Mouse (Mus musculus) hindbrain, postnatal 0 days (tissue): ENCODE results near the gene D17H6S53E. TPM values are rescaled to one million over a fixed set of nuclear protein-coding genes. Genes with fewer than 3 reads are reported as not detected.

Experiments used
- ATAC-seq: fragments of 200-750 bp; cut with Nextera tagmentation; 2 replicates; pipeline ENCODE4 v1.8.0; 2017; ENCODE audit warnings: mild to moderate bottlenecking, moderate TSS enrichment, moderate library complexity
- DNase-seq: peaks from one replicate; pipeline ENCODE4 v3.0.0-alpha.2; 2015; ENCODE audit warnings: low spot score
- H3K27ac ChIP-seq: fragments of 300-500 bp; sonication (generic); 2 replicates; pipeline ENCODE4 v1.5.1; 2014; ENCODE audit warnings: mild to moderate bottlenecking
- H3K27me3 ChIP-seq: fragments of 300-500 bp; sonication (generic); 2 replicates; pipeline ENCODE4 v1.6.1; 2014; ENCODE audit warnings: low read length, mixed read lengths; ENCODE audit not compliant: insufficient read depth
- H3K36me3 ChIP-seq: fragments of 300-500 bp; sonication (generic); 2 replicates; pipeline ENCODE4 v1.6.1; 2014; ENCODE audit warnings: low read length, mixed read lengths; ENCODE audit not compliant: insufficient read depth
- H3K4me1 ChIP-seq: fragments of 300-500 bp; sonication (generic); 2 replicates; pipeline ENCODE4 v1.6.1; 2014; ENCODE audit warnings: antibody characterized with exemption, low read length, mixed read lengths; ENCODE audit not compliant: insufficient read depth
- H3K4me2 ChIP-seq: fragments of 300-500 bp; sonication (generic); 2 replicates; pipeline ENCODE4 v1.6.1; 2014; ENCODE audit warnings: low read depth, mild to moderate bottlenecking, low read length, moderate library complexity, mixed read lengths
- H3K4me3 ChIP-seq: fragments of 300-500 bp; sonication (generic); 2 replicates; pipeline ENCODE4 v1.5.1; 2014; ENCODE audit warnings: low read length
- H3K9ac ChIP-seq: fragments of 300-500 bp; sonication (generic); replicated peaks from 2 replicates; pipeline ENCODE4 v1.6.1; 2014; ENCODE audit warnings: mild to moderate bottlenecking, low read length, moderate library complexity, mixed read lengths
- H3K9me3 ChIP-seq: fragments of 300-500 bp; sonication (generic); 2 replicates; pipeline ENCODE4 v1.6.1; 2016; ENCODE audit warnings: low read length, mixed read lengths
- CTCF ChIP-seq: IDR thresholded peaks from 2 replicates; pipeline ENCODE4 v1.5.1; 2016; ENCODE audit warnings: antibody characterized with exemption, control low read depth, low read depth
- WGBS: fragments of 180-500 bp; shearing (Covaris S2); extraction: QIAGEN DNeasy Blood & Tissue Kit; methylation state at CpG from one replicate; pipeline ENCODE4 v1.1.7; 2014; 5-methylcytosine and 5-hydroxymethylcytosine counted together
- polyA plus RNA-seq: library from polyadenylated mRNA; unstranded; fragments of >200 nt; fragmentation: Nextera tagmentation; extraction: Ambion mirVana; gene quantifications from 2 replicates; pipeline ENCODE4 v1.2.1, GENCODE M21; 2015
- total RNA-seq: library from RNA; depleted of rRNA; stranded (reverse); fragments of >200 nt; gene quantifications from 2 replicates; pipeline ENCODE4 v1.2.3, GENCODE M21; 2014

D17H6S53E gene
- total and polyA plus RNA-seq, 2 experiments from 2014 or later: 9.4 to 14.0 TPM

DNA sequence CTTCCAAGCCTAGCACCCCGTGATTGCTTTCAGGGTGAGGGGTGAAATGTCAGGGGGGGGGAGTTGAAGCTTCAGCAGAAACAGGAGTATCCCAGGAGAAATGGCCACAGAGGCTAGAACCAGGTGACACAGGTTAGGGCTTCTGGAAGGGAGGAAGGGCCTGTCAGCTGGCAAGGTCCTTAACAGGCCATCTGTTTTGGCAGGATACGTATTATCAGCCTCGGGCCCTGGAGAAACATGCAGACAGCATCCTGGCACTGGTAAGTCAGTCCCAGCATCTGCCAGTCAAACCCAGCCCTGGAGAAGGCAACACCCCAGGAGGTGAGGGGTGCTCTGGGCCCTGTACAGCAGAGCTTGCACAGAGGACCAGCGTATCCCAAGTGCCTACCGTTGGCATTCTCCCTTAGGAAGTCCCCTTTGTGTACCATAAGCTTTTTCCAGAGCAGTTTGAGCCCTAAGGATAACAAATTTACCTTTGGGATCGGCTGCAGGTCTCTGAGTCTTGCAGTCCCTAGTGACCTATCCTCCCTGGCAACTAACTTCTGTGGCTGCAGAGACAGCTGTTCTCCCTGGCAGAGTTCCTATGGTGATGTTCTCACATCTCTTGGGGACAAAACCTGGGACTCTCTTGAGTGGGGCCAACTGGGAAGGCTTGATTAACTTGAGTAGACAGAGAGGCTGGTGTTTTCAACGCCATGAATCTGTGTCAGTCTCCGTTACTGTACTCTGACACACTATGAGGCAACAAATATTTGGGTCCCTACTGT lies 35.8 kb upstream of the D17H6S53E start:
- no peaks in the 10 kb centered on the region for H3K27me3 ChIP-seq
- H3K4me2 ChIP-seq: peak overlapping the region; percentile 68
- peak overlapping the region; percentile 68 for H3K4me3 ChIP-seq
- peak overlapping the region; percentile 98 for H3K27ac ChIP-seq
- H3K9ac ChIP-seq: peak overlapping the region; percentile 86
- no peaks in the 10 kb centered on the region for H3K9me3 ChIP-seq
- peaks cover 11% of the 10 kb centered on the region for H3K4me1 ChIP-seq
- ATAC-seq (peak; percentile 13; the same call in 1 of the 2 replicates), DNase-seq (peak; percentile 67)
- no peak for TF ChIP-seq CTCF
- peaks cover 25% of the 10 kb centered on the region; the same call in 1 of the 2 replicates for H3K36me3 ChIP-seq
- WGBS: 32% methylated on average over 8 of the region's 8 CpGs

GRCm38 (mm10) chr17:35092403-35093198 lies 33.6 kb upstream of the D17H6S53E start:
- no peak overlapping the region for H3K4me3 ChIP-seq
- no peak overlapping the region for H3K9ac ChIP-seq
- H3K4me1 ChIP-seq: peaks cover 11% of the 10 kb centered on the region
- DNase-seq (no peak), ATAC-seq (no peak)
- 86% methylated on average over 14 of the region's 14 CpGs for WGBS
- no peak overlapping the region for H3K27ac ChIP-seq
- no peaks in the 10 kb centered on the region for H3K27me3 ChIP-seq
- H3K9me3 ChIP-seq: no peaks in the 10 kb centered on the region
- peaks cover 33% of the 10 kb centered on the region; the same call in 1 of the 2 replicates for H3K36me3 ChIP-seq
- H3K4me2 ChIP-seq: no peak overlapping the region
- no peak for TF ChIP-seq CTCF

GRCm38 (mm10) chr17:35094475-35095365 lies 31.5 kb upstream of the D17H6S53E start:
- Histone ChIP-seq H3K9me3 (no peaks in the 10 kb centered on the region), H3K4me1 (peaks cover 11% of the 10 kb centered on the region), H3K27ac (no peak overlapping the region), H3K27me3 (no peaks in the 10 kb centered on the region), H3K4me2 (no peak overlapping the region), H3K4me3 (no peak overlapping the region), H3K9ac (no peak overlapping the region), H3K36me3 (peaks cover 52% of the 10 kb centered on the region)
- no peak for DNase-seq
- no peak for TF ChIP-seq CTCF
- no peak for ATAC-seq
- WGBS: 92% methylated on average over 15 of the region's 15 CpGs

DNA sequence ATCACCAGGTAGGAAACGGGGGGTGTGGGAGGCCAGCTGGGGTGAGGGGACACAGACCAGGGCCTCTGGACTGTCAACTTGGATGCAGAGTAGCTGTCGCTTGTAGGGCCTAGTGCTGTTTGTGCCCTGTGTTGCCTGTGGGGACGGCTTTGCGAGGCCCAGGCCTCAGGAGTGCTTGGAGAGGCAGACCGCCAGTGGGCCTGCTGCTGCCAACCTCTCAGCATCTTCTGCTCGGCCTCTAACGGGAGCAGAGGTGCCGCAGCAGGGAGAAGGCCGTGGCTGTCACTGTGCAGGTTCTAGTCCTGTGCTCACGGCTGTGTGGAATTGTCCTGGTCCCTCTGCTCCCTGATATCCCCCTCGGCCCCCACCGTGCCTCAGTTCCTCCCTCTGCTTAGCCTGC lies 29.6 kb upstream of the D17H6S53E start:
- H3K4me3 ChIP-seq: no peak overlapping the region
- DNase-seq: no peak

DNA sequence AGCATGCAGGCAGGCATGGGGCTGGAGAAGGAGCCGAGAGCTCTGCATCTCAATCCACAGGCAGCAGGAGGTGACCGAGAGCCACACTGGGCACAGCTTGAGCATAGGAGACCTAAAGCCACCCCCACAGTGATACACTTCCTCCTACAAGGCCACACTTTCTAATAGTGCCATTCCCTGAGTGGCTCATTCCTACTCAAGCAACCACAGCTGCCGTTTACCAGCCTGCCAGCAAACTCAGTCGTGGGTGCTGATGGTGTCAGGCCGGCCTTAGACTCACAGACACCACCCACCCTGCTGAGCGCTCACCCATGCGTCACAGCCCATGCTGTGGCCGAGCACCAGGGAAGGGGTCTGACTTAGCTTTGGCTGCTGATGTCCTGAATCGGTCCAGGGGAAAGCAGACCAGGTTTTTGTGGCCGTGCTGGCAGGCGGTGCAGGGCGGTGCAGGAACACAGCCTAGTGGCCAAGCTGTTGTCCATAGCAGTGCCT lies 29.0 kb upstream of the D17H6S53E start:
- 68% methylated on average over 12 of the region's 12 CpGs for WGBS
- no peak for TF ChIP-seq CTCF
- DNase-seq (no peak), ATAC-seq (no peak)
- Histone ChIP-seq H3K36me3 (peaks cover 72% of the 10 kb centered on the region), H3K27me3 (no peaks in the 10 kb centered on the region), H3K4me1 (no peaks in the 10 kb centered on the region), H3K9me3 (no peaks in the 10 kb centered on the region), H3K4me3 (no peak overlapping the region), H3K4me2 (no peak overlapping the region), H3K27ac (no peak overlapping the region), H3K9ac (no peak overlapping the region)

More for the DNA sequence above, 29.6 kb upstream of the D17H6S53E start:
- ATAC-seq: no peak
- WGBS: 76% methylated on average over 12 of the region's 12 CpGs
- no peak overlapping the region for H3K4me2 ChIP-seq
- TF ChIP-seq CTCF: no peak
- no peaks in the 10 kb centered on the region for H3K27me3 ChIP-seq
- H3K27ac ChIP-seq: no peak overlapping the region
- no peak overlapping the region for H3K9ac ChIP-seq
- no peaks in the 10 kb centered on the region for H3K4me1 ChIP-seq
- peaks cover 69% of the 10 kb centered on the region for H3K36me3 ChIP-seq
- no peaks in the 10 kb centered on the region for H3K9me3 ChIP-seq

- DNase-seq (no peak), ATAC-seq (no peak)
- Histone ChIP-seq H3K9me3 (no peaks in the 10 kb centered on the region), H3K4me3 (no peak overlapping the region), H3K4me1 (no peaks in the 10 kb centered on the region), H3K36me3 (peaks cover 70% of the 10 kb centered on the region), H3K27ac (no peak overlapping the region), H3K27me3 (no peaks in the 10 kb centered on the region), H3K4me2 (no peak overlapping the region), H3K9ac (no peak overlapping the region)
- no peak for TF ChIP-seq CTCF
- 78% methylated on average over 10 of the region's 10 CpGs for WGBS
Measured at GRCm38 (mm10) chr17:35100196-35100765, 25.9 kb upstream of the D17H6S53E start.
